Mouse (Mus musculus): ENCODE data around the gene Vamp4. TPM values are rescaled to one million over a fixed set of nuclear protein-coding genes. Genes with fewer than 3 reads are reported as not detected.
A peak's percentile ranks its signal among the peaks of the same experiment; 100 is the strongest.

Gene Vamp4
- polyA plus RNA-seq, 1 experiment from 2014 or later: 63.1 TPM

GRCm38 (mm10) chr1:162599617-162600016 is 29.3 kb downstream of the Vamp4 start:
- Histone ChIP-seq H3K4me3 (ENCODE audit: low read depth, low read length) (no peak overlapping the region), H3K9ac (ENCODE audit: low read length) (no peak overlapping the region), H3K27ac (ENCODE audit: low read depth, low read length) (no peak overlapping the region), H3K9me3 (ENCODE audit: control insufficient read depth, low read length) (no peaks in the 10 kb centered on the region), H3K36me3 (ENCODE audit: control insufficient read depth, insufficient read depth, low read length) (no peaks in the 10 kb centered on the region), H3K4me1 (ENCODE audit: control insufficient read depth, insufficient read depth, low read length) (no peaks in the 10 kb centered on the region), H3K27me3 (ENCODE audit: control insufficient read depth, insufficient read depth, low read length) (no peaks in the 10 kb centered on the region), H3K4me2 (ENCODE audit: low read depth) (no peak overlapping the region)
- WGBS: 88% methylated on average over 5 of the region's 5 CpGs
- ATAC-seq (ENCODE audit: insufficient read depth, low FRiP score, low TSS enrichment) (no peak), DNase-seq (ENCODE audit: low spot score) (no peak)

- DNase-seq (ENCODE audit: low spot score) (peak; percentile 50), ATAC-seq (ENCODE audit: insufficient read depth, low FRiP score, low TSS enrichment) (peak; percentile 85)
- 44% methylated on average over 4 of the region's 4 CpGs for WGBS
These were observed 31.0 kb downstream of the Vamp4 start for GRCm38 (mm10) chr1:162601288-162601687.

GRCm38 (mm10) chr1:162608127-162608526 is 37.8 kb downstream of the Vamp4 start:
- no peak for DNase-seq (ENCODE audit: low spot score)
- H3K4me2 ChIP-seq (ENCODE audit: low read depth): no peak overlapping the region
- H3K9me3 ChIP-seq (ENCODE audit: control insufficient read depth, low read length): no peaks in the 10 kb centered on the region
- no peak for ATAC-seq (ENCODE audit: insufficient read depth, low FRiP score, low TSS enrichment)
- no peak overlapping the region for H3K9ac ChIP-seq (ENCODE audit: low read length)
- H3K4me3 ChIP-seq (ENCODE audit: low read depth, low read length): no peak overlapping the region
- no peaks in the 10 kb centered on the region for H3K4me1 ChIP-seq (ENCODE audit: control insufficient read depth, insufficient read depth, low read length)
- no peaks in the 10 kb centered on the region for H3K36me3 ChIP-seq (ENCODE audit: control insufficient read depth, insufficient read depth, low read length)
- WGBS: 16% methylated on average over 1 of the region's 1 CpGs
- no peaks in the 10 kb centered on the region for H3K27me3 ChIP-seq (ENCODE audit: control insufficient read depth, insufficient read depth, low read length)
- no peak overlapping the region for H3K27ac ChIP-seq (ENCODE audit: low read depth, low read length)

More at GRCm38 (mm10) chr1:162601288-162601687, 31.0 kb downstream of the Vamp4 start:
- Histone ChIP-seq H3K4me1 (ENCODE audit: control insufficient read depth, insufficient read depth, low read length) (no peaks in the 10 kb centered on the region), H3K27ac (ENCODE audit: low read depth, low read length) (no peak overlapping the region), H3K4me3 (ENCODE audit: low read depth, low read length) (no peak overlapping the region), H3K9me3 (ENCODE audit: control insufficient read depth, low read length) (no peaks in the 10 kb centered on the region), H3K27me3 (ENCODE audit: control insufficient read depth, insufficient read depth, low read length) (no peaks in the 10 kb centered on the region), H3K4me2 (ENCODE audit: low read depth) (no peak overlapping the region), H3K9ac (ENCODE audit: low read length) (no peak overlapping the region), H3K36me3 (ENCODE audit: control insufficient read depth, insufficient read depth, low read length) (no peaks in the 10 kb centered on the region)

GRCm38 (mm10) chr1:162609633-162610250 is 39.4 kb downstream of the Vamp4 start:
- Histone ChIP-seq H3K9ac (ENCODE audit: low read length) (no peak overlapping the region), H3K4me2 (ENCODE audit: low read depth) (no peak overlapping the region), H3K4me3 (ENCODE audit: low read depth, low read length) (no peak overlapping the region), H3K27ac (ENCODE audit: low read depth, low read length) (no peak overlapping the region), H3K36me3 (ENCODE audit: control insufficient read depth, insufficient read depth, low read length) (no peaks in the 10 kb centered on the region), H3K4me1 (ENCODE audit: control insufficient read depth, insufficient read depth, low read length) (no peaks in the 10 kb centered on the region), H3K27me3 (ENCODE audit: control insufficient read depth, insufficient read depth, low read length) (no peaks in the 10 kb centered on the region), H3K9me3 (ENCODE audit: control insufficient read depth, low read length) (no peaks in the 10 kb centered on the region)
- WGBS: 43% methylated on average over 9 of the region's 9 CpGs
- ATAC-seq (ENCODE audit: insufficient read depth, low FRiP score, low TSS enrichment): no peak; the same call in 1 of the 2 replicates
- DNase-seq (ENCODE audit: low spot score): no peak

- Histone ChIP-seq H3K9ac (ENCODE audit: low read length) (no peak overlapping the region; the same call in 1 of the 2 replicates), H3K27ac (ENCODE audit: low read depth, low read length) (no peak overlapping the region), H3K36me3 (ENCODE audit: control insufficient read depth, insufficient read depth, low read length) (no peaks in the 10 kb centered on the region), H3K27me3 (ENCODE audit: control insufficient read depth, insufficient read depth, low read length) (no peaks in the 10 kb centered on the region), H3K4me2 (ENCODE audit: low read depth) (no peak overlapping the region), H3K9me3 (ENCODE audit: control insufficient read depth, low read length) (no peaks in the 10 kb centered on the region), H3K4me3 (ENCODE audit: low read depth, low read length) (no peak overlapping the region), H3K4me1 (ENCODE audit: control insufficient read depth, insufficient read depth, low read length) (no peaks in the 10 kb centered on the region)
- 67% methylated on average over 4 of the region's 4 CpGs for WGBS
- DNase-seq (ENCODE audit: low spot score) (no peak), ATAC-seq (ENCODE audit: insufficient read depth, low FRiP score, low TSS enrichment) (no peak)
These were observed 40.9 kb downstream of the Vamp4 start for GRCm38 (mm10) chr1:162611191-162611590.

GRCm38 (mm10) chr1:162615511-162615910 is 45.2 kb downstream of the Vamp4 start:
- no peaks in the 10 kb centered on the region for H3K9me3 ChIP-seq (ENCODE audit: control insufficient read depth, low read length)
- no peak overlapping the region for H3K4me3 ChIP-seq (ENCODE audit: low read depth, low read length)
- DNase-seq (ENCODE audit: low spot score): no peak
- no peak overlapping the region for H3K4me2 ChIP-seq (ENCODE audit: low read depth)
- no peak overlapping the region for H3K27ac ChIP-seq (ENCODE audit: low read depth, low read length)
- H3K27me3 ChIP-seq (ENCODE audit: control insufficient read depth, insufficient read depth, low read length): no peaks in the 10 kb centered on the region
- no peak overlapping the region for H3K9ac ChIP-seq (ENCODE audit: low read length)
- H3K36me3 ChIP-seq (ENCODE audit: control insufficient read depth, insufficient read depth, low read length): no peaks in the 10 kb centered on the region
- 81% methylated on average over 1 of the region's 1 CpGs for WGBS
- no peaks in the 10 kb centered on the region for H3K4me1 ChIP-seq (ENCODE audit: control insufficient read depth, insufficient read depth, low read length)
- ATAC-seq (ENCODE audit: insufficient read depth, low FRiP score, low TSS enrichment): no peak; the same call in 1 of the 2 replicates

GRCm38 (mm10) chr1:162620487-162620886 is 50.2 kb downstream of the Vamp4 start:
- Histone ChIP-seq H3K4me2 (ENCODE audit: low read depth) (no peak overlapping the region), H3K4me3 (ENCODE audit: low read depth, low read length) (no peak overlapping the region), H3K4me1 (ENCODE audit: control insufficient read depth, insufficient read depth, low read length) (peaks cover 2% of the 10 kb centered on the region; the same call in 1 of the 2 replicates), H3K36me3 (ENCODE audit: control insufficient read depth, insufficient read depth, low read length) (no peaks in the 10 kb centered on the region), H3K9me3 (ENCODE audit: control insufficient read depth, low read length) (no peaks in the 10 kb centered on the region), H3K27ac (ENCODE audit: low read depth, low read length) (no peak overlapping the region), H3K27me3 (ENCODE audit: control insufficient read depth, insufficient read depth, low read length) (no peaks in the 10 kb centered on the region), H3K9ac (ENCODE audit: low read length) (no peak overlapping the region)
- DNase-seq (ENCODE audit: low spot score) (no peak), ATAC-seq (ENCODE audit: insufficient read depth, low FRiP score, low TSS enrichment) (no peak)
- 75% methylated on average over 4 of the region's 4 CpGs for WGBS

DNA sequence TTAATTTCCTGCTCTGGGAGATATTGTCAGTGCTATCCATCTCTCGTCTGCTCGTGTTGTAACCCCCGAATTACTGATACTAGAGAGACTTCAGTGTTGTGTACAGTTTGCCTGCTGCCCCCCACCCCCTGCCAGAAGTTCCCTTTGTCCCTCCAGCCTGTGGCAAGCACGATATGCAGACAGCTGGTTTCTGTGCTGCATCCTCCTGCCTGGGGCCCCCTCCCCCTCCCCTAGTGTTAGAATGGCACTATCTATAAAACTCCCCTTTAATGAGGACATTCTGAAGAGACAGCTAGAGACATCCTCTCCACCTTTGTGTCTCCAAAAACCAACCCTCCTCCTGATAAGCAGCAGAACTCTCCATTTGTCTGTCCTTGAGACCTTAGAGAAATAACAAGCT is 53.6 kb downstream of the Vamp4 start:
- DNase-seq (ENCODE audit: low spot score) (no peak), ATAC-seq (ENCODE audit: insufficient read depth, low FRiP score, low TSS enrichment) (no peak)
- H3K9ac ChIP-seq (ENCODE audit: low read length): no peak overlapping the region
- no peaks in the 10 kb centered on the region for H3K9me3 ChIP-seq (ENCODE audit: control insufficient read depth, low read length)
- H3K4me3 ChIP-seq (ENCODE audit: low read depth, low read length): no peak overlapping the region
- peaks cover 2% of the 10 kb centered on the region; the same call in 1 of the 2 replicates for H3K4me1 ChIP-seq (ENCODE audit: control insufficient read depth, insufficient read depth, low read length)
- H3K4me2 ChIP-seq (ENCODE audit: low read depth): no peak overlapping the region
- no peaks in the 10 kb centered on the region for H3K27me3 ChIP-seq (ENCODE audit: control insufficient read depth, insufficient read depth, low read length)
- WGBS: 27% methylated on average over 4 of the region's 4 CpGs
- no peaks in the 10 kb centered on the region for H3K36me3 ChIP-seq (ENCODE audit: control insufficient read depth, insufficient read depth, low read length)
- H3K27ac ChIP-seq (ENCODE audit: low read depth, low read length): 0 out of 2 replicates have a peak overlapping the region, but pooled peaks have one; percentile 6

DNA sequence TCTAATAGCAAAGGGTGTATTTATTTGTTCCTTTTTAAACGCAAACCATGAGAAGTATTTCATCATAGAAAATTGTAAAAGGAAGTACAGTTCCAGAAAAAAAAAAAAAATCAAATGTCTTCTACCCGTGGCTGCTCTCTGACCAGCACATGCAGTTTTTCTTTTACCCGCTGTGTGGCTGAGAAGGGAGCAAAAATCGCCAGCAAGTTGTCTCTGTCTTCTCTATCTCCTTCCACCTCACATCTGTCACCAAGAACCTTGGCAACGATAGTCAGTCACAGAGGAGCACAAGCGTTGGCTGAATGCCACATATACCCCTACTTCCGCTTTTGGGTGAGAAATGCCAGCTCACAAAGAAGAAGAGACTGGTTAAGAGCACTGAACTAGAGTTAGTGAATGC is 54.9 kb downstream of the Vamp4 start:
- H3K9ac ChIP-seq (ENCODE audit: low read length): no peak overlapping the region
- no peaks in the 10 kb centered on the region for H3K9me3 ChIP-seq (ENCODE audit: control insufficient read depth, low read length)
- no peak overlapping the region for H3K4me2 ChIP-seq (ENCODE audit: low read depth)
- 77% methylated on average over 7 of the region's 7 CpGs for WGBS
- H3K36me3 ChIP-seq (ENCODE audit: control insufficient read depth, insufficient read depth, low read length): no peaks in the 10 kb centered on the region
- no peak overlapping the region for H3K27ac ChIP-seq (ENCODE audit: low read depth, low read length)
- no peaks in the 10 kb centered on the region for H3K27me3 ChIP-seq (ENCODE audit: control insufficient read depth, insufficient read depth, low read length)
- no peak overlapping the region for H3K4me3 ChIP-seq (ENCODE audit: low read depth, low read length)
- ATAC-seq (ENCODE audit: insufficient read depth, low FRiP score, low TSS enrichment) (no peak), DNase-seq (ENCODE audit: low spot score) (no peak)
- H3K4me1 ChIP-seq (ENCODE audit: control insufficient read depth, insufficient read depth, low read length): peaks cover 2% of the 10 kb centered on the region; the same call in 1 of the 2 replicates
